Mouse (Mus musculus) embryo, embryonic 10 days (tissue): ENCODE results near the gene Aplp2.
"Not testable (repeated sequence)": the region's sequence is repeated elsewhere in the genome, so short reads cannot be mapped to it uniquely, and the experiment has no call there.

Experiments
- DNase-seq: peaks from one replicate; pipeline ENCODE4 v3.0.0-alpha.2; 2015; ENCODE audit warnings: low spot score

Gene Aplp2

DNA sequence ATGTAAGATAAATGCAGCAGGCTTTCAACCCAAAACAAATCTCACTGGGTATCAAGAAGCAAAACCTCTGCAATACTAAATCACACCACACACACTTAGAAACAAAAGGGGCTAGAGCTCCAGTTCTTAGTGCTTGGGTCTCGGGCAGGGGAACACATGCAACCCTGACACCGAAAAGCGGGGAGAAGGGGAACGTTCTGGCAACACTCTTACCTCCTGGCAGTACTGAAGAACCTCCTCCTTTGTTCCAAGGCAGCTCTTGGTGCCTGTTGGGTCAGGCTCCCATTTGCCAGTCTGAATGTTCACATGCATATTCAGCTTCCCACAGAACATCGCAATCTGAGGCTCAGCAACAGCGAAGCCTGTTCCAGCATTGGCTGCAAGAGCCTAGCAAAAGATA, 33.9 kb downstream of the Aplp2 start:
- DNase-seq: no peak

DNA sequence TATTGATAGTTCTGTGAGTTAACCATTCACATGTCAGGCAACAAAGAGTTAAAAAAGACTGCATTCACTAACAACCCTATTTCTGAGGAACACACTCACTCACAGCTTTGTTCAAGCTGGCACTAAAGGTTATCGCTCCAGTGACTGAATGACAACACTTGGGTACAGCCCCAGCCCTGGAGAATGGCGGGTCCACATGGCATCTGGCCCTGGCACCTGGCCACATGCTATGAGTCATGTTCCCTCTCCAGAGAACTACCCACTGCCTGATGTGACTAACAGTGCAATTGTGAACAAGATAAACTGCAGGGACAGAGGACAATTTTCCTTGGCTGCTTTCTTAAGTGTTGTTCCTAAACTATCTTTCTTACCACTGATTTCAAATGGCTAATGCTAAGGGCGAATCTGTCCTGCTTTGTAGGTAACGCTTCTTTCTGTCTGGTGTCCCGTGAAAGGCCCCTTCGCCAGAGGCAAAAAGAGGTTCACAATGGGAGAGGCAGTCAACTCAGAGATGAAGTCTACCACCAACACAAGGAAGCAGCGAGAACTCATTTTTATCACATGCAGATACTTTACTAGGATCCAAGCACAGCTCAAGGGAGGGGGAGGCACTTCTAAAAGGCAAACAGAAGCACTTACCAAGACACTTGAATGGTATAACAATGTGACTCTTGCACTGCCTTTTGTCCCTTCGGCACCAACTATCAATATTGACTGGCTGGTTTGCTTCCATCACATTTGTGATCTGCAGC, 35.1 kb downstream of the Aplp2 start:
- DNase-seq: no peak

DNA sequence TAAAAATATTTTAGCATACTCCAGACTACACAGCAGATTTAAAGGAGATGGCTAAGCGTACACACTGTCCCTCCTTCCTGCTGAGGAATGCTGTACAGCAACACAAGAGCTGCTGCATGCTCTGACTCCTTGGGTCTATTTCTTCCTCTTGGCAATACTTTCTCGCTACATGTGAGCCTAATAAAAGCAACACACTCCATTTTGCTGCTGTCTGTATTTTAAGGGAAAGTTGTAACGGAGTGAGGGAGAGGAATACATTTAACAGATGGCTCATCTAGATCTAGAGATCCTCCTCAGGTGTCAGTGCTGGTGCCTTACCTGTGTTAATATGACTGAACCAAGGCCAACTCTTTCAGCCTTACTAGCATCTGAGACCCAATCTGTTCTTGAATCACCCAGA, 35.6 kb downstream of the Aplp2 start:
- DNase-seq: no peak

DNA sequence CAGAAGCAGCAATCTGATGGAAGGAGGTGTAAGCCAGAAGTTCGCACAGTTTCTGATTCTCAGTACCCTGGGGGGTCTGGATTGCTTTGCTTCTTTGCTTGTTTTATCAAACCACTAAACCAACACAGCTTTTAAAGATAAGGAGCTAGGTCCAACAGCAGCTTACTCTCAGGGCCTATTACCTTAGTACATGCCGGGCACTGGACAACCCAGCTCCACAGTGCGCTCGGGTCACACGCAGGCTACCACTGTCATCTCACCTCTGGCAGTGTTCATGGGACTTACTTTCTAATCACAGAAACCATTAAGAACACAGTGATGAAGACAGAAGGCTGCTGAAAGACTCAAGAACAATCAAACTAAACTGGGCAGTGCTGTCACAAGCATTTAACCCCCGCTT, 36.3 kb downstream of the Aplp2 start:
- DNase-seq: no peak

DNA sequence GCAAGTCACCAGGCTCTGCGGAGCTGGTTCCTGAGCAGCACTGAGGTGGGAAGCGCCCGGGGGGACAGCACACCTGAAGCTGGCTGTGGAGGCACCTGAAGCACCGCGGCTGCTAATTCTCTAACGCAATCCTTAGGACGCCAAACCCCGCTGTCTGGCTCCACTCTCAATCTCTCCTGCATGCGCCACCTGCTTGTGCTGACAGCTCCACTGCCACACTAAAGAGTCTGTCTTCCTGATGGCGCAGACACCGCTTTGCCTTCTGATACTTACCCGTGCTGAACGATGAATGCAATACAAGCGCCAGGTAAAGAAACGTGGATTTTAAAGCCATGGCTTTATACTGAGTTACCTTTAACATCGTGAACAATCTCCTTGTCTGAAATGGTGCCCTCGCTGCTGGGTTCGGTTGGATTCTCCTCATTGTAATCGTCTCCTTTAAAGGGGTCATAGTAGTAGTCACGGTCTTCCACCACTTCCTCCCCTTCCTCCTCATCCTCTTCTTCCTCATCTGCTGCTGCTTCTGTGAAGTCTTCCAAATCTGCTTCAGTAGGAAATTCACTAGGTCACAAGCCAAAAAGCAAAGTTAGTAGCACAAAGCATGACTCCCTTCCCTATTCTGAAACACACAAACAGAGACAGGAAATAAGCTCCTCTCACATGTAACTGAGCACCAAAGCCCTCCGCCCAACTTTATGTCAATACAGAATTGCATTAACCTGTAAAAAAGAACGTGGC, 43.1 kb downstream of the Aplp2 start:
- no peak for DNase-seq

DNA sequence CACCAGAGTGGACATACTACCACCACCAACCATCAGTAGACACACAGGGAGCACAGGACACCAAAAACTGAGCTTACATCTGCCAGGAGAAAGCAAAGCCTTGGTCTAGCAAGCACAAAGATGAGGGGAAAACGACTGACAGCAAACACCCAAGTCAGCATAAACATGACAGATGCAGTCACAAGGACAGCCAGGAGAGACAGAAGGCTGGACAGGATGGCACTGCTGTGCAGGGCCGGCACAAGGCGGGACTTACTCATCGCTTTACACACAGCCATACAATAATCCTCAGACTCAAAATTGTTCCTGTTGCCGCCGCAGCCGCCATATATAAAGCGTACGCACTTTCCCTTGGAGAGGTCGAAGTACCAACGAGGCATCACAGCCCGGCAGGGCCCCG, 44.3 kb downstream of the Aplp2 start:
- DNase-seq: no peak

DNA sequence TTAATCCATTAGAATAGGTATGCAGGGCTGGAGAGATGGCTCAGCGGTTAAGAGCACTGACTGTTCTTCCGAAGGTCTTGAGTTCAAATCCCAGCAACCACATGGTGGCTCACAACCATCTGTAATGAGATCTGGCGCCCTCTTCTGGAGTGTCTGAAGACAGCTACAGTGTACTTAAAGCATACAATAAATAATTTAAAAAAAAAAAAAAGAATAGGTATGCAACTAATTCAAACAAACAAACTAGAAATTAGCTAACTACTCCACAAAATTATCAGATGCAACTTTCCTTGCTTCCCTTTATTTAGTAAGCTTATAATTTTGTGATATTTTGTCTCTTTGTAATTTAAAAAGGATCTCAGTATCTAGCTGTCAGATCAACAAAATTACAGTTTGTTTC, 46.1 kb downstream of the Aplp2 start:
- DNase-seq: not testable (repeated sequence)

DNA sequence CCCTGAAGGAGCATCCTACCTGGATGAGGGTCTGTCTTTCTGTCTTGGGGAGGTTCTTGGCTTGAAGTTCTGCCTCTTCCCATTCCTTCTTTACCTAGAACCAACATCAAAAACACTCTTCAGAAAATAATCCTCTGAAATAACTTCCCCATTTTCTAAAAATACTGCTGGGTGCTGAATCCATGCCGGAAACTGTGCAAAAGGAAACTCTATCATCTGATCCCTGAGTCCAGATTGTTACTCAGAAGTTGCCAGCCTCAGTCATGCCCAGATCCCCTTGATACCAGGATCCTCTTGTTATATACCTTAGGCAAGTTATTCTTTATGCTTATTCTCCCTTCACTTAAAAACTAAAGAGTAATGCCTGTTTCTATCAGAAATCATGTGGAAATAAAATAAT, 48.3 kb downstream of the Aplp2 start:
- DNase-seq: no peak

DNA sequence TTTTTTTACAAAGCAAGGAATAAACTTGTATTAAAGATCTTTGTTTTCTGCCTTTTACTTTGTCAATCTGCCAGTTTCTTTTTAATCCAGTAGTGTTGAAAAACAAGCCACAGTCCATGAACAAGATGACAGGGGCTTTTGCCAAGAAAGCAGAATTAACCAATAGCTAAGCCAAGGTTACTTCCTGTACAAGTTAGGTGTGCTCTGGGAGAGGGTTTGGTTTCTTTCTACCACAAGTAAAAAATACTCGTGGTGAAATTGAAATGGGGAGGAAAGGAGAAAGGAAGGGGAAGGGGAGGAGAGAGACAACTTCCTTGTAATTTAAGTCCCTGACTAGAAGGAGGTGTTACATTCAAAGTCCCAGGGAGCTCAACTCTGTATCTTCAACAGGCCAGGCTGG, 48.7 kb downstream of the Aplp2 start:
- DNase-seq: no peak

DNA sequence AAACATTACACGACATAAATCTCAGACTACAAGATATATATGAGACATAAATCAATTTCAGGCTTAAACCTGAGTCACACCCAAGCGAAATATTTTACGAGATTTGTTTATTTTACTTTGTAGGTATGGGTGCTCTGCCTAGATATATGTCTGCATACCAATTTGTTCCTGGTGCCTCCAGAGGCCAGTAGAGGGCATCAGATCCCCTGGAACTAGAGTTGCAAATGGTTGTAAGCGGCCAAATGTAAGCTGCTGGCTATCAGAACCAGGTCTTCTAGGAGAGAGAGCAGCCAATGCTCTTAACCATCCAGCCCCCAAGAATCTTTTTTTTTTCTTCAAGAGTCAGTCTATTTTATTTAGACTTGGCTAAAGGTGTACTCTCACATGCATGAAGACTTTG, 51.7 kb downstream of the Aplp2 start:
- peak; percentile 47 for DNase-seq

DNA sequence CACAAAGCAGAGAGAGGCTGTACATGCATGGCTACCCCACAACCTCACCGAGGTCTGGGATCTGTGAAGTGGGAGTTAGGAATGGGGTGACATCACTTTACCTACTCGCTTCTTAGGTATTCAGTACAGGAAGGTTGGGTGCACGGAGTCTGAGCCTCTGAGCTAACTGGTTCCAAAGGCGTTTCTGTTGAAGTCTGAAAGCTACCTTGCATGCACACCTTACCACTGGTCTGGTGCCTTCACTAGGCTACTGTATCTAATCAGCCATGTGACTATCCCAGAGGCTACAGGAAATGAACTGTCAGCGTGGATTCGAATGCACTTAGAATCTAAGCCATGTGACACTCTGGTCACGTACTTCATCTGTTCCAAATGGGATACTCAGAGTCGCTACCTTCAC, 55.0 kb downstream of the Aplp2 start:
- DNase-seq: no peak

DNA sequence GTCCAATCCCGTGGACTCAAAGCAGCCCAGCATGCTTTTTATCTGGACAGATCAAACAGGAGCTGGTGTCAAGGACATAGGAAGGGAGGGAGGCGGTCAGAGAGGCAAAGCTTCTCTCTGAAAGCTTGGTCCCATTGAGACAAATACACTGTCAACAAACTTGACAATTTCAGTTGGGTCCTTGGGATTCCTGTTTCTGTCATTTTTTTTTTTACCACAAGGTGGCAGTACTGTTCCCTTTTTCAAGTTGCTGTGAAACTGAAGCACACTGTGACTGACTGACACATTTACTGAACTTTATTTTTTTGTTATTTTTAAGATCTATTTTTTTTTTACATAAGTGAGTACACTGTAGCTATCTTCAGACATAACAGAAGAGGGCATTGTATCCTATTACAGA, 60.6 kb downstream of the Aplp2 start:
- DNase-seq: peak; percentile 37

DNA sequence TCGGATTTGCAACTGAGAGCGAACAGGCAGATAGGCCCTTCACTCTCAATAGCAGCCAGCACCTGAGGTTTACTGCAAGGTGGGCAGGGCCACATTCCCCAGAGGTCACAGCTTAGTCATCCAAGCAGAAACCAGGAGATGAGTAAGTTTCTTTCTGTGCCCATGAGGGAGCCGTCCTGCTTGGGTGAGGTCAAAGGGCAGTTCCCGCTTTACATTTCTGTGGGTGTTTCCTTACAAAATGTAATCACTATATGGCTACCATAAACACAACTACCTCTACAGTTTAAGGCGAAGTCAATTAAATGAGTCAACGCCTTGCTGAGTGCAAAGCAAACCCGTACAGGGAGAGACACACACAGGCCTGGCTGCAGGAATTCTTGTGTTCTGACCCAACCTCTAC, 63.5 kb downstream of the Aplp2 start:
- no peak for DNase-seq

DNA sequence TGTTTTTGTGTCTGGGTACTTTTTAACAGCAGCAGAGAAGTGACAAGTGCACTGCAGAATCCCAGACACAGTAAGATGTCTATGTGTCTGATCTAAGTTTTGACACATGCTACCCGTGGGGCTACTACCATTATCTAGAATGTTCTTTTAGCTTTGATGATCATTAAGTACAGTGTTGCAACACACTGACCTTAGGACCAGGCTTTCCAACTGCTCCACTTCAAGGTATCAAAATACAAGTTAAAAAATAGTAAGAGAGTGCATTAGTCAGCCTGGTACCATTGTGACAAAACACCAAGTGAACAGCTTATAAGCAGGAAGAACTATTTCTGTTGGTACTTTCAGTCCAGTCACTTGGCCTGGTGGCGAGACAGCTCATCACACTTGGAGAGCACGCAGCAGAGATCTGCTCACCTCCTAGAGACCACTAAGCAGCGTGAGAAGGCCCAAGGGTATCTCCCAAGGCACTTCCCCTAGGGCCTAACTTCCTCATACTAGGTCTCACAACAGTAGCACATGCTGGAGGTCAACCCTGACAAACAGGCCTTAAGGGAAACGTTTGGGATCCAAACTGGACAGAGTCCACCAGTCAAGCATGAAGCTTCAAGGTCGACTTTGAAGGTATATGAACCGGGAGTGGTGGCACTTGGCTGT, 66.2 kb downstream of the Aplp2 start:
- DNase-seq: no peak

DNA sequence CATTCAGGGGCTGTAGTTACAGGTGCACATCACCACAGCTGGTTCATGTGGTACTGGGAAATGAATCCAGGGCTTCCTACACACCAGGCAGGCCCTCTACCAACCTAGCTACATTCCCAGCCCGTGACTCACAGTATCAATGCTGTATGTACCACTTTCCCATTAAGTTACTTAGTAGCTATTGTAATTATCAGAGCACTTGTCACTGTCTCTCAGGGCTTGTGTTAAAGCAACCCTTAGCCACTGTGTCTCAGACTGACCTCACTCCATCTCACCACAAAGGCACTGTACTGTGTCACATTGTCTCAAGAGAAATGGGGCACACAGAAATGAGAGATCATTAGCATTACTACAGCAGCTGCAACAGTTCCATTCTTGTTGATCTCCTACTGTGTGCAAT, 68.7 kb downstream of the Aplp2 start:
- no peak for DNase-seq

DNA sequence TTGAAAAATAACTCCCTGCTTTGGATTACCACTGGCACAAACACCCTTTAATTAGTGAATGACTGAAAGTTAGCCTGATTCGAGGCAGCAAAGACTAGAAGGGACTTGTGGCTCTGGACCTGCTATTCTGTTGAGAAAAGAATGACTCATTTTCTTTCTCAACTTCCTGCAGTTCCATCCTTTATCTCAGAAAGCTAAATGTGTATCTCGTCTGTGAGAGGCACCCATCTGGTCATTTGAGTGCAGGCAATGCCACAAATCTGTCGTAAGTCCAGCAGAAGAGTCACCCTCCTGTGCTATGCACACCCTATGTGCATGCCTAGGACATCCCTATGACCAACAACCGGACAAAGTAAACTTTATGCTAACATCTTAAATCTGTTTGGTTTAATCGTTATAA, 78.5 kb downstream of the Aplp2 start:
- no peak for DNase-seq

DNA sequence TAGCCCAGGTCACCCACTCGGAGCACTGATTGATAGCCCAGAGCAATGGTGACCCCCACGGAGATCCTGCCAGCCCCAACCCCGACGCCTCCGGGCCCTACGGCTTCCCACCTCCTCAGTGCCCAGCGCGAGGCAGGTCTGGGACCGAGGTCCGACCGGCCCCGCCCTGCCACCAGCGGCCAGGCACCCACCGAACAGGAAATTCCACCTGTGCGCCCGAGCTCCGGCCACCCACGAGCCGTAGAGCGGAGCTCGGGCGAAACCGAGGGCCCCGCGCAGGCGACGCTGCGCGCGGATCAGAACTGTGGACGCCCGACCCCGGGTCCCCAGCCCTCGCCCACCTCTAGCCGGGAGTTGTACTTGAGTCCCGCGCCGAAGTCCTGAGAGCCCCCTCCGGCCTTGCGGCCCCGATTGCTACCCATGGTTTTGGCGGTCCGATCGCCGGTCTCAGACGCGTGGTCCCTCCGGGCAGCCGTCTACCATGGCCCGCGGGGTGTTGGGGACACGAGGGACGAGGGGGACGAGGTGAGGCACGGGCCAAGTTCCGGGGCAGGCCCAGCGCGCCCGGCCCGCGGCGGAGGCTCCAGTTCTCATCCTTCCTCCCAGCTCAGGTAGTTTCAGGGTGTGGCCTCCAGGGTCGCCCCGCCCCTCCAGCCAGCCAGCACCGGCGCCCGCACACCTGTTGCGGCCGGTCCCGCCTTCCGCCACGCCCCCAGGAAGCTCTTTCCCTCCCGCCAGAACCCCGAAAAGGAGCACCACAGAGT, 80.2 kb downstream of the Aplp2 start, which contains the start of gene St14:
TSS of gene St14 (minus strand) at position 649 of the 764 bp plus-strand sequence.
- DNase-seq: peak; percentile 27

DNA sequence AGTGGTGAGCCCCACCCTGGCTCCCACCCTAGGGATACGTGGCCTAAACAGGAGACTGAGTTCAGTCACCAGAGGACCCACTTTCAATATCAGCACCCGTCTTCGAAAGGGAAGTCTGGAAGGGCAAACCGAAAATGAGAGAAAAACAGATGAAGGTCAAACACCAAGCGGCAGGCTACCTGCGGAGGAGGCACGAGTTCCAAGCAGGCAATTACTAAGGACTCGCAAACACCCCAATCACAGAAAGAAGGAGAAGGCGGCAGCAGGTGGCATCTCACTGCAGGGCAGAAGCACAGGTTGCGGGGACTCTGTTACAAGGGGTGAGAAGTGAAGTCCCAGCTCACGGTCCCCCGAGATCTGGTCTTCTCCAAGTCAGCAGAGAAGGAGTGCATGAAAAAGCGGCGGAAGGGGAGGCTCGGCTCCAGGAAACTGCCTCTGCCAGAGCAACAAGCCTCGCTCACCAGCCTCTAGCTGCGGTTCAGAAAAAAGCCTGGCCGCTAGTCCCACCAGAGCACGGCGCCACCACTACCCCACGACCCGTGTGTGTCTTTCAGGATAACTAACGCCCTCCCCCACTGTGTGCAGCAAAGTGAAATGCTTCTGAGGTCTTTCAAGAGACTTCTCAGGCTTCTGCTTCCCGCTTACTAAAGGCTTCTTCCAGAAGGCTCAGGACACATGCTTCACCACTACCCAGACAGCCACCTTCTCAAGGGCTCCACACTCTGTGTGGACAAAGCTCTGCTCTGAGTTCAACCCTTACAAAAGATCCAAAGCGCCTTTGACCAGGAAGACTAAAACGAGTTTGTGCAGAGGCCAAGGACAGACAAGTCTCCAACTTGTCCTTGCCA, 81.0 kb downstream of the Aplp2 start:
- peak; percentile 26 for DNase-seq

DNA sequence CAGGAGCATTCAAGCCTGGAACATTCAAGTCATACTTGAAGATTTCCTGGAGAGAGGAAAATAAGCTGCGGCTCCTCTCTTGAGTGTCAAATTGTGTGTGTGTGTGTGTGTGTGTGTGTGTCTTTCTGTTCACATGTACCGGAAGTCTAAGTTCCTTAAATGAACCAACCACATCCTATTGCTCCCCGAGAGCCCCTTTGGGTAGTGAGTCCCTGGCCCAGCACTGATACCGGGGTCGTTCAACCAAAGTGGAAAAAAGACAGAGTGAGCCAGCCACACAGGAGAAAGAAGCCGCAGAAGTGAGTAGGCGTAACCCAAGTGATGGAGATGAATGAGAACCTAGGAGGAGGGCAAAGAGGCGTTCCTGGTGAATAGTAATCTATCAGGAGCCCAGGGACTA, 81.7 kb downstream of the Aplp2 start:
- DNase-seq: no peak

DNA sequence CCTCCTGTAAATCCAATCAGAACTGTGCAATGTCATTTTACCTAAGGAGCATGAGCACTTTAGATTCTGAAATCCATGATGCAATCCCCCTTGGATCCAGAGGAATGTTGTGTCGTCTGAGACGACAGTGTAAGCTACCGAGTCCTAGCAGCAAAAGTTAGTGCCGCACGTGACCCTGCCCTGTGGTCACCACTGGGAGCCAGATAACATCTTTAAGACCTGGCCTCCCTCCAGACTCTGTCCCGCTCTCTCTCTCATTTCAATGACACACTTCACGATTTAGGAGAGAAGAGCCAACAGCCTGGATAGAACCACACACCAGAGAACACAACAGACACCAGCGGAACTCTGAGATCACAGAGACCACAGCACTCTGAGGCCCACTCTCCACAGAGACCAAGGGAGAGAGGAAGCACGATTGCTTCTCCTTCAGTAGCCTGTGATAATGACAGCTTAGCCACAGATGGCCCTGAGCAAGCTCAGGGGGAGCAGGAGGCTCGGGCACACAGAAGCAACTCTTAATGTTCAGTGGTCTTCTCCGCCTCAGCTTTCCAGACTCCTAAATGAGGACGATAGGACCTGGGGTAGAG, 83.6 kb downstream of the Aplp2 start:
- no peak for DNase-seq

DNA sequence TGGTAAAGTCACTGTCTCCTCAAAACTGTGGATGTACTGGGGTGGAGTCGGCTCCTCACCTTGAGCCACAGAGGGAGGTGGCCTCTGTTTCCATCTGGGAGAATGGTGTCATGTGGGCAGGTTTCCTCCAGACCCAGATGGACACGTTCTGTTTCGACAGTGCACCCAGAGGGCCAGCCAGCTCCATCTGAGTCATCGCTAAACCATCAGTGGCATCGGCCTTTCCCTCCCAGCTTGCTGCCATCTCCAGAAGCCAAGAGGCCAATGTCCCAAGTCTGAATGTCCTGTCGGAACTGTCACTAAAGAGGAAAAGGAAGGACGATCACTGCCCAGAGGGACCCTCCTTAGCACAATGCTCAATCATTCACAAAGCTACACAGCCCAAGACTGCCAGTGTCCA, 85.5 kb downstream of the Aplp2 start:
- no peak for DNase-seq
